ENCODE assay signal across 17 mouse cellular contexts in the genomic region with DNA sequence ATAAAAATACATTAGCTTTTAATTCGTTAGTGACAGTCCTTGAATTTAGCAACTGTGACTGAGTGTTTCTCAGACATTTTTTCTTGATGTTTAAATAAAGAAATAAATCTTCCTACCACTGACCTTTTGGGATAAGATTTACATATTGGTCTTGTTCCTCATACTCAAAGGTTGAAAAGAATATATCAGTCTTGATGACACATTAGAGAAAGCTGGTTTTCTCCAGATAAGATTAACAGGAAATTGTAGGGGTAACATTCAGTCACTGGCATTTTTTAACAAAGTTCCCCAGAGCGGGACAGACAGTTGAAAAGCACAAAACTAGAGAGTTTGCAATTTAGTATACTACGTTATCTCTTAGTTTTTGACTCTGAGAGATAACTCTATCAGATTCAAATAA. TPM values are rescaled to one million over a fixed set of nuclear protein-coding genes. Genes with fewer than 3 reads are reported as not detected.
"Had no signal": no experiment of that assay in that cellular context is flagged by ENCODE, and none has a peak within 500 bp of the region (broad histone marks: within the 10 kb centered on the region; RNA-seq: fewer than 3 reads in every experiment).

No protein-coding gene starts in this region.

- H3K4me3 ChIP-seq: neural tube, embryonic 13.5 days; neural tube, embryonic 15.5 days; stomach, embryonic 15.5 days had no signal

- H3K27me3 ChIP-seq: neural tube, embryonic 13.5 days; neural tube, embryonic 15.5 days; stomach, embryonic 15.5 days had no signal

- DNase-seq: retina, postnatal 1 day; right cerebral cortex, adult 18-20 months; right cerebral cortex, postnatal 14 days; right cerebral cortex, postnatal 25 days; right cerebral cortex, postnatal 4 days; spleen, adult 18-20 months; thymus, adult 18-20 months; thymus, adult 2 months; thymus, postnatal 14 days; thymus, postnatal 25 days; thymus, postnatal 36 days; thymus, postnatal 4 days had no signal

- H3K4me1 ChIP-seq: neural tube, embryonic 13.5 days; neural tube, embryonic 15.5 days; stomach, embryonic 15.5 days had no signal

- H3K27ac ChIP-seq: neural tube, embryonic 13.5 days; neural tube, embryonic 15.5 days; stomach, embryonic 15.5 days; stomach, postnatal 0 days had no signal

- H3K36me3 ChIP-seq: neural tube, embryonic 13.5 days; neural tube, embryonic 15.5 days; stomach, embryonic 15.5 days had no signal

- H3K9ac ChIP-seq: neural tube, embryonic 13.5 days; neural tube, embryonic 15.5 days; stomach, embryonic 15.5 days had no signal

- H3K9me3 ChIP-seq: neural tube, embryonic 13.5 days; neural tube, embryonic 15.5 days; stomach, embryonic 15.5 days had no signal

RNA-seq across cellular contexts. Expression of a gene that starts 39.4 kb away (rescaled TPM):
- total RNA-seq: neutrophil, adult 5-6 weeks had no signal
